Mouse (Mus musculus): ENCODE measurements around the gene Nacad.

DNA sequence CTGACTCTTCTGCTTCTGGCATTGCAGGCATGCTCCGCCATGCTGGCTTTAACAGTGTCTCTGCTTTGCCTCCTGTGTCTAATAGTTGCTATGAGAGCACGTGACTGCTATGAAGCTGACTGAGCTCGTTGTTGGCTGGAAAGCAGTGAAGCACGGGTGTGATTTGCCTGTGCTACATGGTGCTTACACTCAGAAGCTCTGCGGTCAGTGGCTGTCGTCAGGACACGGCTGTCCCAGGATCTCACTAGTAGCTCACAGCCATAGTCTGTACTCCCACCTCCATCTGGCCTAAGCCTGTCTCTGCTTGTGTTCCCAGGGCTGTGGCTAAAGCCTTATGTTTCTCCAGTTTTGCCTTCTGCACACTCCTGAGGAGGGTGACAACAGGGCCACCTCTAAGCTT lies 17.6 kb downstream of the Nacad start:
- TF ChIP-seq CTCF (IDR thresholded peaks at IDR 0.05; ENCODE audit: insufficient read depth, low read length), result no peak
- no peak for TF ChIP-seq POLR2A (IDR thresholded peaks at IDR 0.05; ENCODE audit: borderline replicate concordance, extremely low read depth, low read depth, low read length)
